In the genomic region with DNA sequence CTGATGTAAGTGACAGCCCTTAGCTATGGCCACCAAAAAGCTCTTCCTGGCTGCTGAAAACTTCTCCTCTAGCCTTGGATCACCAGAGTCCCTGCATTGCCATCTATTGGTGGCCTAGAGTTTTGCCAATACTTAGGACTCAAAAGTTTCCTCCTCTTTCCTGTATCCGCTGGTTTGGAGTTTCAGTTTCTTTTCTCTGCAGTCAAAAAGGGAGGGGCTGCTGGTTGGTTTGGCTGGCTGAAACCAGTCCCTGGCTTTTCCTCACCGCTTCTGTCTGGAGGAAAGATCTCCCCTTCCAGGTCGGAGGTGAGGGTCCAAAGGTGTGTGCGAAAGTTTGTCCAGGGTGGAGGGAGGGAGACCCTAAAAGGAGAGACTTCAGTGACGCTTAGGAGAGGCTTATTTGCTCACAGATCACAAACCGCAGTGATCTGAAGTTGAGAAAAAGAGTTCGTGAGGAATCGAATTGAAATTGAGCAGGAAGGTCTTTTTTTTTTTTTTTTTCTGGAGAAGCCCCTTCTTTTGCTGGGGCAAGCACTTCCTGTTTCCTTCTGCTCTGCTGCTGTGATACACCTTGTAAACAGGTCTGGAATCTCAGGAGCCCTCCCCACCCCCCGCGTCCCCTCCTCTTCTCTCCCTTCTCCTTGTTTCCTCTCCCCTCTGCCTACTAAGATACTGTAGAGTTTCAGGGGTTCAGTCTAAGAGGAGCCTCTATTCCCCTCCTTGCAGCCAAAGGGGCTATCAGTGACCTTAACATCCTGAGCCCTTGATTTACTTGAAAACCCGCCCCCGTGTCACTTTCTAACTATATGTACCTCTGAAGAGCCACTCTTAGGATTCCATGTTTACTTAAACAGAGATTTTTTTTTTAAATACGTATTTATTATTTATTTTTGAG, we compare ENCODE assay signal across 8 mouse cellular contexts. TPM values are rescaled to one million over a fixed set of nuclear protein-coding genes. Genes with fewer than 3 reads are reported as not detected.
A peak's percentile ranks its signal among the peaks of the same experiment; 100 is the strongest.
DNase-seq lines count a peak whose midpoint lies in the region; ATAC-seq and TF ChIP-seq lines count a peak whose summit lies in the region.

A gene (plus strand): TSS at position 171 of the 895 bp plus-strand sequence.

- intact Hi-C loops in heart, adult 2 months (cut with DNase I) = loop anchor here (5.0 kb wide), 1 partner anchor 108 kb away; a partner anchor contains a TSS

- peak within 1 kb of the TSS; percentile 99 for H3K9ac ChIP-seq in heart, adult 2 months (ENCODE audit: low read depth, low read length)
- peak within 1 kb of the TSS; percentile 68 for H3K9ac ChIP-seq in liver, embryonic 11.5 days (ENCODE audit: low read depth, low read length)
- H3K9ac ChIP-seq in stomach, embryonic 15.5 days = 0 out of 2 replicates have a peak within 1 kb of the TSS, but pooled peaks have one; percentile 25

- H3K9me3 ChIP-seq in embryonic facial prominence, embryonic 10.5 days = no peaks in the 10 kb centered on the region
- H3K9me3 ChIP-seq in liver, embryonic 11.5 days (ENCODE audit: control insufficient read depth, low read length) = no peaks in the 10 kb centered on the region
- no peaks in the 10 kb centered on the region for H3K9me3 ChIP-seq in stomach, embryonic 15.5 days

- 0 out of 2 replicates have a peak, but pooled peaks cover 2% of the 10 kb centered on the region for H3K4me1 ChIP-seq in embryonic facial prominence, embryonic 10.5 days
- no peaks in the 10 kb centered on the region; the same call in 1 of the 2 replicates for H3K4me1 ChIP-seq in heart, adult 2 months (ENCODE audit: control insufficient read depth, insufficient read depth, low read length)
- no peaks in the 10 kb centered on the region for H3K4me1 ChIP-seq in liver, embryonic 11.5 days (replicated peaks; ENCODE audit: control insufficient read depth, insufficient read depth, low read length)
- H3K4me1 ChIP-seq in stomach, embryonic 15.5 days = no peaks in the 10 kb centered on the region

- 9% methylated on average over 13 of the region's 13 CpGs for WGBS in embryonic facial prominence, embryonic 10.5 days
- WGBS in heart, adult 2 months = 4% methylated on average over 13 of the region's 13 CpGs
- 3% methylated on average over 13 of the region's 13 CpGs for WGBS in liver, embryonic 11.5 days
- WGBS in stomach, embryonic 15.5 days = 5% methylated on average over 13 of the region's 13 CpGs

- peak within 1 kb of the TSS; percentile 56 for H3K4me3 ChIP-seq in embryonic facial prominence, embryonic 10.5 days
- peak within 1 kb of the TSS; percentile 61 for H3K4me3 ChIP-seq in heart, adult 2 months
- H3K4me3 ChIP-seq in liver, embryonic 11.5 days (ENCODE audit: low read depth, low read length) = peak within 1 kb of the TSS; percentile 62
- peak within 1 kb of the TSS; percentile 51 for H3K4me3 ChIP-seq in stomach, embryonic 15.5 days (replicated peaks)

- peak within 1 kb of the TSS; percentile 72 for H3K4me2 ChIP-seq in liver, embryonic 11.5 days
- peak within 1 kb of the TSS; percentile 50 for H3K4me2 ChIP-seq in stomach, embryonic 15.5 days

- H3K79me2 ChIP-seq in heart, adult 2 months (replicated peaks; ENCODE audit: control insufficient read depth, insufficient read depth, low read length) = no peaks in the 10 kb centered on the region

- peak within 1 kb of the TSS; percentile 84 for H3K27ac ChIP-seq in embryonic facial prominence, embryonic 10.5 days (replicated peaks)
- peak within 1 kb of the TSS; percentile 86 for H3K27ac ChIP-seq in heart, adult 2 months
- no peak within 1 kb of the TSS for H3K27ac ChIP-seq in liver, embryonic 11.5 days (ENCODE audit: low read depth, low read length)
- peak within 1 kb of the TSS; percentile 41; the same call in 1 of the 2 replicates for H3K27ac ChIP-seq in stomach, embryonic 15.5 days

- peak; percentile 81 for TF ChIP-seq CTCF in heart, adult 2 months (IDR thresholded peaks at IDR 0.05)

- ATAC-seq in liver, embryonic 11.5 days (replicated peaks; ENCODE audit: low FRiP score) = peak; percentile 87
- peak; percentile 89 for ATAC-seq in stomach, embryonic 15.5 days (ENCODE audit: insufficient read depth, low FRiP score, low read depth)

- DNase-seq in urinary bladder, adult 18-20 months (ENCODE audit: low spot score in 2 of 2) = peak; percentile 42 to 45
- DNase-seq in urinary bladder, postnatal 10 days (ENCODE audit: low spot score) = no peak
- peak; percentile 58 for DNase-seq in embryonic facial prominence, embryonic 10.5 days (ENCODE audit: low spot score)
- DNase-seq in heart, adult 2 months = peak; percentile 70 to 73
- peak; percentile 77 for DNase-seq in kidney, adult 11 months
- DNase-seq in liver, embryonic 11.5 days (ENCODE audit: low spot score) = peak; percentile 64
- peak; percentile 41 to 52 for DNase-seq in monocyte, adult 2 months (ENCODE audit: low read depth in 1 of 2, low spot score in 2 of 2)

- peak; percentile 78 for TF ChIP-seq POLR2A in heart, adult 2 months (IDR thresholded peaks at IDR 0.05; ENCODE audit: insufficient read depth, low read depth, low read length)

- 0 out of 2 replicates have a peak, but pooled peaks have one; percentile 39 for TF ChIP-seq EP300 in heart, adult 2 months (IDR thresholded peaks at IDR 0.05; ENCODE audit: insufficient read depth, low read depth, low read length)

- H3K36me3 ChIP-seq in embryonic facial prominence, embryonic 10.5 days (replicated peaks) = no peaks in the 10 kb centered on the region
- H3K36me3 ChIP-seq in heart, adult 2 months (ENCODE audit: control insufficient read depth, insufficient read depth, low read length) = no peaks in the 10 kb centered on the region
- no peaks in the 10 kb centered on the region for H3K36me3 ChIP-seq in liver, embryonic 11.5 days (ENCODE audit: control insufficient read depth, insufficient read depth, low read length)
- H3K36me3 ChIP-seq in stomach, embryonic 15.5 days = no peaks in the 10 kb centered on the region

- no peaks in the 10 kb centered on the region for H3K27me3 ChIP-seq in embryonic facial prominence, embryonic 10.5 days (replicated peaks; ENCODE audit: low read depth, poor library complexity, severe bottlenecking)
- no peaks in the 10 kb centered on the region for H3K27me3 ChIP-seq in heart, adult 2 months (ENCODE audit: control insufficient read depth, insufficient read depth, low read length)
- H3K27me3 ChIP-seq in liver, embryonic 11.5 days (replicated peaks; ENCODE audit: control insufficient read depth, insufficient read depth, low read length) = no peaks in the 10 kb centered on the region
- H3K27me3 ChIP-seq in stomach, embryonic 15.5 days (replicated peaks) = no peaks in the 10 kb centered on the region

RNA-seq across cellular contexts. Expression of the gene that starts here (rescaled TPM):
- 0.54 and 0.69 TPM in 2 replicates for polyA plus RNA-seq in embryonic facial prominence, embryonic 10.5 days (2016; fragmentation: Nextera tagmentation; extraction: Ambion mirVana)
- 1 to 10 TPM; 3.9 to 4.0 TPM for total RNA-seq in heart, adult 2 months (2021)
- polyA plus RNA-seq in heart, adult 2 months (2012; rRNA removed) = 2.9 and 5.4 TPM in 2 replicates
- 1.4 and 2.1 TPM in 2 replicates for polyA plus RNA-seq in liver, embryonic 11.5 days (2014; fragmentation: Nextera tagmentation; extraction: Ambion mirVana)
- polyA plus RNA-seq in stomach, embryonic 15.5 days (2015; fragmentation: Nextera tagmentation; extraction: Ambion mirVana) = 2.1 and 2.4 TPM in 2 replicates

Comparison
In these comparisons a context has a peak if more than half of its experiments do, and no peak if none do; other contexts are left out.
1. Peak in DNase-seq, H3K4me3 ChIP-seq and H3K27ac ChIP-seq in embryonic facial prominence, embryonic 10.5 days; RNA of the gene not detected or under 1 TPM.
2. H3K9ac ChIP-seq: peak in every context shown above with its lines; median percentile 99 in heart, adult 2 months; 68 in liver, embryonic 11.5 days; 25 in stomach, embryonic 15.5 days.